Mouse (Mus musculus) stomach, postnatal 0 days (tissue): Measurements from ENCODE around the gene Fcgrt.

Source experiments
- CTCF ChIP-seq: IDR thresholded peaks from 2 replicates; pipeline ENCODE4 v1.5.1; 2016; ENCODE audit warnings: antibody characterized with exemption, low read depth, mild to moderate bottlenecking, moderate library complexity
- EP300 ChIP-seq: optimal IDR thresholded peaks from 2 replicates; pipeline ENCODE3; 2016; ENCODE audit warnings: antibody characterized with exemption

DNA sequence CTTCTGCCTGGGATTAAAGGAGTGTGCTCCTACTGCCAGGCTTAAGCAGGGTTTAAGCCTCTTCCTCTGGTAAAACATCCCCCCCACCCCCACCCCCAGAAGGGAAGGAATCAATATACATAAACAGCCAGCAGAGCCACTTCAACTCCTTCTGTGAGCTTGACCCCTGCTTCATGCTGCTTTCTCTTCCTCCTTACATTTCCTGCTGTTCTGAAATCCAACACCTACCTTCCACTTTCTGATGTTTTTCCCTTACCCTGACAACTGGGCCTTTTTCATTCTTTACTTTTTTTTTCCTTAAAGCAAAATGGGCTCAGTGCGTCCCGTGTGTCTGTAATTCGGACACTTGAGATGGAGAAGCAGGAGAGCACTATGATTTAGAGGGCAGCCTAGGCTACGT lies 46.7 kb upstream of the Fcgrt start:
- TF ChIP-seq CTCF (no peak), EP300 (no peak)
